Mouse (Mus musculus) liver, embryonic 14.5 days (tissue): ENCODE results near the gene H2al1b. TPM values are rescaled to one million over a fixed set of nuclear protein-coding genes. Genes with fewer than 3 reads are reported as not detected.
"Not testable (repeated sequence)": the region's sequence is repeated elsewhere in the genome, so short reads cannot be mapped to it uniquely, and the experiment has no call there.

Experiments
- ATAC-seq: fragments of 200-750 bp; cut with Nextera tagmentation; 2 replicates; pipeline ENCODE4 v1.8.0; 2017; ENCODE audit warnings: moderate number of reproducible peaks, mild to moderate bottlenecking, moderate library complexity; ENCODE audit not compliant: insufficient read depth
- DNase-seq, 3 experiments: peaks; one replicate each; pipeline ENCODE4 v3.0.0-alpha.2; 2012 to 2013; ENCODE audit warnings: low read depth in 3 of 3, low spot score in 3 of 3
- H3K27ac ChIP-seq: fragments of 300-500 bp; sonication (generic); 2 replicates; pipeline ENCODE4 v1.5.1; 2014; ENCODE audit warnings: moderate library complexity, mild to moderate bottlenecking, control low read depth, inconsistent platforms
- H3K27me3 ChIP-seq: fragments of 300-500 bp; sonication (generic); 2 replicates; pipeline ENCODE4 v1.6.1; 2014; ENCODE audit warnings: mild to moderate bottlenecking, low read length, moderate library complexity; ENCODE audit not compliant: control insufficient read depth, insufficient read depth
- H3K36me3 ChIP-seq: fragments of 300-500 bp; sonication (generic); replicated peaks from 2 replicates; pipeline ENCODE4 v1.6.1; 2014; ENCODE audit warnings: low read depth; ENCODE audit not compliant: control insufficient read depth, insufficient read depth
- H3K4me1 ChIP-seq, 2 experiments: fragments of 200-500 bp in 1 of 2; fragments of 300-500 bp in 1 of 2; sonication (generic) in 1 of 2; replicated peaks; 2 replicates each; pipeline ENCODE4 v1.6.1; 2012 to 2014; ENCODE audit warnings: antibody characterized with exemption in 1 of 2, inconsistent platforms in 1 of 2, low read length in 1 of 2; ENCODE audit not compliant: control insufficient read depth in 2 of 2, insufficient read depth in 2 of 2
- H3K4me2 ChIP-seq: fragments of 300-500 bp; sonication (generic); 2 replicates; pipeline ENCODE4 v1.6.1; 2014; ENCODE audit warnings: low read depth, mild to moderate bottlenecking, control low read depth, moderate library complexity
- H3K4me3 ChIP-seq, 2 experiments: fragments of 200-500 bp in 1 of 2; fragments of 300-500 bp in 1 of 2; sonication (generic) in 1 of 2; 2 replicates each; pipeline ENCODE4 v1.5.1; 2012 to 2014; ENCODE audit warnings: low read depth in 2 of 2, low read length in 2 of 2, mild to moderate bottlenecking in 2 of 2, control low read depth in 1 of 2, inconsistent platforms in 1 of 2, moderate library complexity in 1 of 2; ENCODE audit not compliant: insufficient read depth in 1 of 2
- H3K9ac ChIP-seq: fragments of 300-500 bp; sonication (generic); replicated peaks from 2 replicates; pipeline ENCODE4 v1.6.1; 2014; ENCODE audit warnings: mild to moderate bottlenecking, control low read depth, moderate library complexity
- H3K9me3 ChIP-seq: fragments of 300-500 bp; sonication (generic); 2 replicates; pipeline ENCODE4 v1.6.1; 2016; ENCODE audit warnings: low read length, mixed read lengths; ENCODE audit not compliant: control insufficient read depth
- CTCF ChIP-seq: IDR thresholded peaks from 2 replicates; pipeline ENCODE4 v1.5.1; 2016; ENCODE audit warnings: antibody characterized with exemption, low read depth, control low read depth
- EP300 ChIP-seq: IDR thresholded peaks from 2 replicates; pipeline ENCODE4 v1.6.1; 2016; ENCODE audit warnings: antibody characterized with exemption, low read depth
- WGBS: fragments of 180-500 bp; shearing (Covaris S2); extraction: QIAGEN DNeasy Blood & Tissue Kit; methylation state at CpG from one replicate; pipeline ENCODE4 v1.1.7; 2014; ENCODE audit not compliant: insufficient replicate concordance; 5-methylcytosine and 5-hydroxymethylcytosine counted together
- polyA plus RNA-seq, 2 experiments: library from polyadenylated mRNA; depleted of rRNA in 1 of 2; stranded (reverse) in 1 of 2; unstranded in 1 of 2; fragments of >200 nt; fragmentation: Nextera tagmentation in 1 of 2; extraction: Ambion mirVana in 1 of 2; gene quantifications; 2 replicates each; pipeline versions ENCODE4 v1.2.1 to v1.2.3; 2012 to 2014

Gene H2al1b
- polyA plus RNA-seq, 2 experiments = not detected

GRCm38 (mm10) chrX:11321192-11321591 is 19.0 kb downstream of the H2al1b start, which contains the start of gene H2al1h:
Gene H2al1h, plus strand, starts transcription at chrX:11321492.
- ATAC-seq, H3K4me1 ChIP-seq, H3K36me3 ChIP-seq, DNase-seq, H3K4me3 ChIP-seq, H3K9ac ChIP-seq, H3K27me3 ChIP-seq, H3K9me3 ChIP-seq, H3K4me2 ChIP-seq, H3K27ac ChIP-seq: not testable (repeated sequence)
- WGBS = no CpG with 5 or more reads among the region's 6 CpGs

DNA sequence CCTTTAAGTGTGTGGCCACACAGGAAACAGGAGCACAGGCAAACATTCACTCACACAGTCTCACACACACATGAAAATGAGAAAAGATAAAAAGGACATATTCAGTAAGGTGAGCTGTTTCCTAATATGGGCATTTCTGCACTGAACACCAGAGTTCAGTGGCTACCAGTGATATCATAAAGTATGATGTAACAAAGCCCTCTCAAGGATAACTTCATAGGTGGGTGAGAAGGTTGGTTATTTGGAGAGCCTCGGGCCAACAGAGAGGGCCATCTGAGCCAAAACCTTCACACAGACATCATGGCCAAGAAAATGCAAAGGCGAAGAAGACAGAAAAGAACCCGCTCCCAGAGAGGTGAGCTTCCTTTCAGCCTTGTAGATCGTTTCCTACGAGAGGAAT is 22.1 kb downstream of the H2al1b start, which contains the start of gene H2al1i:
Gene H2al1i (plus strand): TSS at position 301 of the 400 bp plus-strand sequence.
- not testable (repeated sequence) for H3K4me1 ChIP-seq, H3K36me3 ChIP-seq, H3K27ac ChIP-seq, H3K27me3 ChIP-seq, H3K9ac ChIP-seq, H3K4me2 ChIP-seq, DNase-seq, H3K4me3 ChIP-seq, ATAC-seq, H3K9me3 ChIP-seq
- no CpG with 5 or more reads among the region's 5 CpGs for WGBS

DNA sequence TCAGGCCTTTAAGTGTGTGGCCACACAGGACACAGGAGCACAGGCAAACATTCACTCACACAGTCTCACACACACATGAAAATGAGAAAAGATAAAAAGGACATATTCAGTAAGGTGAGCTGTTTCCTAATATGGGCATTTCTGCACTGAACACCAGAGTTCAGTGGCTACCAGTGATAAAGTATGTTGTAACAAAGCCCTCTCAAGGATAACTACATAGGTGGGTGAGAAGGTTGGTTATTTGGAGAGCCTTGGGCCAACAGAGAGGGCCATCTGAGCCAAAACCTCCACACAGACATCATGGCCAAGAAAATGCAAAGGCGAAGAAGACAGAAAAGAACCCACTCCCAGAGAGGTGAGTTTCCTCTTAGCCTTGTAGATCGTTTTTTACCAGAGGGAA is 25.3 kb downstream of the H2al1b start, which contains the start of gene H2al1j:
Gene H2al1j (plus strand): TSS at position 301 of the 400 bp plus-strand sequence.
- not testable (repeated sequence) for H3K36me3 ChIP-seq, H3K9ac ChIP-seq

DNA sequence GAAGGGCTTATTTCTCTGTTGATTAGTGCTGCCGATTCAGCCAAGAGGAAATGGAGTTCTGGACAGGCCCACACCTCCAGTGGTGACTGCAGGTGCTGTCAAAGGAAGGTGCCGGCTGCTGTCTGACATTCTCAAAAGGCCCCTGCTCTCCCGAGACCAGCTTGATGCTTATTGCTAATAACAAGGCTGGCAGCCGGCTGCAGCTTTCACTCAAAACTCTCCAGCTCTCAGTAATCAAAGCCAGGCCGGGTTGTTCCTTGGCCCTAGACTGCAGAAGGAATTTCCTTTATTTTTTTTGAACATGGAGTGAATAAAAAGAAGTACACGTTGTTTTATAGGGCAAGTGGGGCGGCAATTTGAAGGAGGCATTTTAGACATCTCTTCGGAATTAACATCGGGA is 43.5 kb downstream of the H2al1b start:
- no peaks in the 10 kb centered on the region for H3K4me1 ChIP-seq
- H3K27ac ChIP-seq = no peak overlapping the region
- no peaks in the 10 kb centered on the region for H3K36me3 ChIP-seq
- H3K4me3 ChIP-seq = no peak overlapping the region
- WGBS = 66% methylated on average over 9 of the region's 9 CpGs
- no peak overlapping the region for H3K4me2 ChIP-seq
- no peak for ATAC-seq
- TF ChIP-seq CTCF = no peak
- no peak for TF ChIP-seq EP300
- H3K9me3 ChIP-seq = no peaks in the 10 kb centered on the region
- H3K9ac ChIP-seq = no peak overlapping the region
- DNase-seq = no peak
- no peaks in the 10 kb centered on the region for H3K27me3 ChIP-seq

More for the DNA sequence above, 25.3 kb downstream of the H2al1b start, which contains the start of gene H2al1j:
- not testable (repeated sequence) for H3K27me3 ChIP-seq, DNase-seq, ATAC-seq, H3K9me3 ChIP-seq, H3K4me2 ChIP-seq, H3K27ac ChIP-seq, H3K4me3 ChIP-seq, H3K4me1 ChIP-seq
- 49% methylated on average over 2 of the region's 2 CpGs for WGBS

DNA sequence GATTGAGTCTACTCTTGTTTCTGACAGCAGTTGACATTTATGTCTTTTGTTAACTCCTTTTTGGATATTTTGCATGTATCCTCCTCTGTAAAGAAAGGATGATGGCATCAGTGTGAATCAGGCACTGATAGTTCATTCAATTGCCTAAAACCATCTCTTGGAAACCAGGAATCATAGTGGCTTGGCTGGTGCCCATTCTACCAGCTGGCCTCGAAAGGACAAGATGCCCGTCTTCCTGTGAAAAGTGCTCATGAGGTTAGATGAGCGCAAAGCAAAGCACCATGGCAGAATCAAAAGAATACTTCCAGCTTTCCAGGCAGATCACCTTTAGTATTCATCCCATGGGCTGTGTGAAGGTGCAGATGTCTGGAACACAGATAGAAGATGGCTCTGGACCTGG is 44.5 kb downstream of the H2al1b start:
- no peak for TF ChIP-seq CTCF
- no peak for TF ChIP-seq EP300
- no peak for ATAC-seq
- H3K4me2 ChIP-seq = no peak overlapping the region
- no peaks in the 10 kb centered on the region for H3K36me3 ChIP-seq
- H3K9me3 ChIP-seq = no peaks in the 10 kb centered on the region
- H3K9ac ChIP-seq = no peak overlapping the region
- no peaks in the 10 kb centered on the region for H3K27me3 ChIP-seq
- H3K4me1 ChIP-seq = no peaks in the 10 kb centered on the region
- no peak for DNase-seq
- H3K4me3 ChIP-seq = no peak overlapping the region
- H3K27ac ChIP-seq = no peak overlapping the region
- 68% methylated on average over 3 of the region's 3 CpGs for WGBS

Other genes starting within 250 kb of the H2al1b start
- gene H2al1a, start 3.2 kb upstream of the H2al1b start, polyA plus RNA-seq (2012; rRNA removed) = not detected in 2 replicates
- not detected in 2 replicates for gene H2al1a, start 3.2 kb upstream of the H2al1b start, polyA plus RNA-seq (2014; fragmentation: Nextera tagmentation; extraction: Ambion mirVana)
- gene H2al1c, start 3.2 kb downstream of the H2al1b start, polyA plus RNA-seq (2012; rRNA removed) = not detected in 2 replicates
- not detected in 2 replicates for gene H2al1c, start 3.2 kb downstream of the H2al1b start, polyA plus RNA-seq (2014; fragmentation: Nextera tagmentation; extraction: Ambion mirVana)
- not detected in 2 replicates for gene H2al1d, start 6.4 kb downstream of the H2al1b start, polyA plus RNA-seq (2012; rRNA removed)
- not detected in 2 replicates for gene H2al1d, start 6.4 kb downstream of the H2al1b start, polyA plus RNA-seq (2014; fragmentation: Nextera tagmentation; extraction: Ambion mirVana)
- gene H2al1e, start 9.5 kb downstream of the H2al1b start, polyA plus RNA-seq (2012; rRNA removed) = not detected in 2 replicates
- not detected in 2 replicates for gene H2al1e, start 9.5 kb downstream of the H2al1b start, polyA plus RNA-seq (2014; fragmentation: Nextera tagmentation; extraction: Ambion mirVana)
- gene H2al1f, start 12.7 kb downstream of the H2al1b start, polyA plus RNA-seq (2012; rRNA removed) = not detected in 2 replicates
- gene H2al1f, start 12.7 kb downstream of the H2al1b start, polyA plus RNA-seq (2014; fragmentation: Nextera tagmentation; extraction: Ambion mirVana) = not detected in 2 replicates
- gene H2al1g, start 15.8 kb downstream of the H2al1b start, polyA plus RNA-seq (2012; rRNA removed) = not detected in 2 replicates
- not detected in 2 replicates for gene H2al1g, start 15.8 kb downstream of the H2al1b start, polyA plus RNA-seq (2014; fragmentation: Nextera tagmentation; extraction: Ambion mirVana)
- not detected in 2 replicates for gene H2al1h, start 19.1 kb downstream of the H2al1b start, polyA plus RNA-seq (2012; rRNA removed)
- gene H2al1h, start 19.1 kb downstream of the H2al1b start, polyA plus RNA-seq (2014; fragmentation: Nextera tagmentation; extraction: Ambion mirVana) = not detected in 2 replicates
- not detected in 2 replicates for gene H2al1i, start 22.2 kb downstream of the H2al1b start, polyA plus RNA-seq (2012; rRNA removed)
- not detected in 2 replicates for gene H2al1i, start 22.2 kb downstream of the H2al1b start, polyA plus RNA-seq (2014; fragmentation: Nextera tagmentation; extraction: Ambion mirVana)
- not detected in 2 replicates for gene H2al1j, start 25.4 kb downstream of the H2al1b start, polyA plus RNA-seq (2012; rRNA removed)
- gene H2al1j, start 25.4 kb downstream of the H2al1b start, polyA plus RNA-seq (2014; fragmentation: Nextera tagmentation; extraction: Ambion mirVana) = not detected in 2 replicates